Mouse (Mus musculus) liver, adult 2 months (tissue): ENCODE results near the gene Kif5a. TPM values are rescaled to one million over a fixed set of nuclear protein-coding genes. Genes with fewer than 3 reads are reported as not detected.
A peak's percentile ranks its signal among the peaks of the same experiment; 100 is the strongest.

Experiments
- DNase-seq: peaks from one replicate; pipeline ENCODE4 v3.0.0-alpha.2; 2011; ENCODE audit warnings: low read depth, low spot score; ENCODE audit errors: extremely low read depth
- H3K27ac ChIP-seq: fragments of 200-500 bp; replicated peaks from 2 replicates; pipeline ENCODE4 v1.5.1; 2012; ENCODE audit warnings: low read depth, mild to moderate bottlenecking, control low read depth, inconsistent platforms, low read length; ENCODE audit not compliant: insufficient read depth
- H3K27me3 ChIP-seq: fragments of 200-500 bp; 2 replicates; pipeline ENCODE4 v1.6.1; 2012; ENCODE audit warnings: mild to moderate bottlenecking, moderate library complexity, low read length, inconsistent platforms; ENCODE audit not compliant: control insufficient read depth, insufficient read depth
- H3K36me3 ChIP-seq: fragments of 200-500 bp; 2 replicates; pipeline ENCODE4 v1.6.1; 2012; ENCODE audit warnings: low read length, inconsistent platforms; ENCODE audit not compliant: control insufficient read depth, insufficient read depth
- H3K4me1 ChIP-seq: fragments of 200-500 bp; 2 replicates; pipeline ENCODE4 v1.6.1; 2011; ENCODE audit warnings: low read length; ENCODE audit not compliant: control insufficient read depth, insufficient read depth
- H3K4me3 ChIP-seq: fragments of 200-500 bp; 2 replicates; pipeline ENCODE4 v1.5.1; 2011; ENCODE audit warnings: low read depth, mild to moderate bottlenecking, control low read depth, low read length, moderate library complexity; ENCODE audit not compliant: insufficient read depth
- H3K79me2 ChIP-seq: fragments of 200-500 bp; 2 replicates; pipeline ENCODE4 v1.6.1; 2012; ENCODE audit warnings: inconsistent platforms, mild to moderate bottlenecking, low read length, moderate library complexity; ENCODE audit not compliant: control insufficient read depth, insufficient read depth
- H3K9ac ChIP-seq: fragments of 200-500 bp; 2 replicates; pipeline ENCODE4 v1.6.1; 2012; ENCODE audit warnings: low read depth, mild to moderate bottlenecking, control low read depth, inconsistent platforms, low read length
- CTCF ChIP-seq: fragments of 200-500 bp; IDR thresholded peaks from 2 replicates; pipeline ENCODE4 v1.5.1; 2011; ENCODE audit warnings: low read depth, low read length, control low read depth
- POLR2A ChIP-seq: fragments of 200-500 bp; IDR thresholded peaks from 2 replicates; pipeline ENCODE4 v1.6.1; 2011; ENCODE audit warnings: low read length, control low read depth; ENCODE audit not compliant: insufficient read depth; ENCODE audit errors: extremely low read depth
- WGBS: fragments of 180-500 bp; shearing (Covaris S2); methylation state at CpG from one replicate; pipeline ENCODE4 v1.1.7; 2018; 5-methylcytosine and 5-hydroxymethylcytosine counted together
- polyA plus RNA-seq: library from polyadenylated mRNA; depleted of rRNA; stranded (reverse); fragments of >200 nt; gene quantifications from 2 replicates; pipeline ENCODE4 v1.2.3, GENCODE M21; 2012; rRNA removed
- total RNA-seq: library from RNA; depleted of rRNA; stranded (reverse); fragments of >200 nt; gene quantifications from 2 replicates; pipeline ENCODE4 v1.2.3, GENCODE M21; 2014; rRNA removed

Gene Kif5a
- total and polyA plus RNA-seq, 2 experiments, result 0.55 to 10.7 TPM

GRCm38 (mm10) chr10:127177719-127178118 lies 85.4 kb downstream of the Kif5a start:
- TF ChIP-seq CTCF (peak; percentile 84), POLR2A (no peak)
- no peaks in the 10 kb centered on the region for H3K36me3 ChIP-seq
- no peak overlapping the region for H3K27ac ChIP-seq
- no peaks in the 10 kb centered on the region; the same call in 1 of the 2 replicates for H3K4me1 ChIP-seq
- WGBS, result 2% methylated on average over 23 of the region's 23 CpGs
- no peak overlapping the region for H3K9ac ChIP-seq
- DNase-seq, result no peak
- peaks cover 12% of the 10 kb centered on the region; the same call in 1 of the 2 replicates for H3K27me3 ChIP-seq
- H3K79me2 ChIP-seq, result no peaks in the 10 kb centered on the region
- peak overlapping the region; percentile 32; the same call in 1 of the 2 replicates for H3K4me3 ChIP-seq

GRCm38 (mm10) chr10:127177235-127177634 lies 85.9 kb downstream of the Kif5a start:
- H3K79me2 ChIP-seq, result no peaks in the 10 kb centered on the region
- TF ChIP-seq POLR2A (no peak), CTCF (no peak)
- no peak overlapping the region for H3K27ac ChIP-seq
- no peak for DNase-seq
- H3K9ac ChIP-seq, result no peak overlapping the region
- 27% methylated on average over 9 of the region's 9 CpGs for WGBS
- no peaks in the 10 kb centered on the region; the same call in 1 of the 2 replicates for H3K4me1 ChIP-seq
- peaks cover 12% of the 10 kb centered on the region; the same call in 1 of the 2 replicates for H3K27me3 ChIP-seq
- no peak overlapping the region for H3K4me3 ChIP-seq
- H3K36me3 ChIP-seq, result no peaks in the 10 kb centered on the region

DNA sequence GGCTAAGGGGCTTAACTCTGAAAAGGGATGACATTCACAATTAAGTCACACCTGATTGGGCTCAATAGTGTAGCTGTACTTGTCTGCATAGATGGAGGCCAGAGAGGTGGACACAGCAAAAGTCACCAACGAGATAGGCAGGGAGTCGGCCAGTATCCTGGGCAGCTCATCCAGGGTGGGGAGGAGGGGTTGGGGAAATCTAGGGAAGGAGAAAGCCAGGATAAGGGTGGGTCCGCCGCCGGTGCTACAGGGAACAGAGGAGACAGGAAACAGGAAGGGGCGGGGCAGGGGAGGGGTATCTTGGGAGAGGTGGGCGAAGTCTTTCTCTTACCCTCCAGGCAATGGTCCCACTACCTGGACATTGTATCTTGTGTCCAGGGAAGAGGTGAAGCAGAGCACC lies 86.4 kb downstream of the Kif5a start:
- H3K27me3 ChIP-seq, result peaks cover 12% of the 10 kb centered on the region; the same call in 1 of the 2 replicates
- H3K4me3 ChIP-seq, result no peak overlapping the region
- no peak for DNase-seq
- H3K36me3 ChIP-seq, result peaks cover 3% of the 10 kb centered on the region; the same call in 1 of the 2 replicates
- TF ChIP-seq CTCF (no peak), POLR2A (no peak)
- no peaks in the 10 kb centered on the region for H3K79me2 ChIP-seq
- no peak overlapping the region for H3K9ac ChIP-seq
- H3K4me1 ChIP-seq, result no peaks in the 10 kb centered on the region; the same call in 1 of the 2 replicates
- H3K27ac ChIP-seq, result no peak overlapping the region
- WGBS, result 16% methylated on average over 7 of the region's 7 CpGs

GRCm38 (mm10) chr10:127176228-127176627 lies 86.9 kb downstream of the Kif5a start:
- 39% methylated on average over 3 of the region's 3 CpGs for WGBS
- no peaks in the 10 kb centered on the region for H3K79me2 ChIP-seq
- peaks cover 12% of the 10 kb centered on the region; the same call in 1 of the 2 replicates for H3K27me3 ChIP-seq
- no peak overlapping the region for H3K9ac ChIP-seq
- no peaks in the 10 kb centered on the region; the same call in 1 of the 2 replicates for H3K4me1 ChIP-seq
- H3K27ac ChIP-seq, result no peak overlapping the region
- DNase-seq, result no peak
- peaks cover 6% of the 10 kb centered on the region; the same call in 1 of the 2 replicates for H3K36me3 ChIP-seq
- no peak overlapping the region for H3K4me3 ChIP-seq
- TF ChIP-seq CTCF, result no peak
- no peak for TF ChIP-seq POLR2A

Other genes starting within 250 kb of the Kif5a start
- gene Tsfm, start 232.5 kb downstream of the Kif5a start, total RNA-seq, result 21.6 and 26.3 TPM in 2 replicates
- 17.4 and 18.2 TPM in 2 replicates for gene Tsfm, start 232.5 kb downstream of the Kif5a start, polyA plus RNA-seq
- gene Mettl1, start 221.9 kb downstream of the Kif5a start, total RNA-seq, result 5.2 and 6.1 TPM in 2 replicates
- gene Mettl1, start 221.9 kb downstream of the Kif5a start, polyA plus RNA-seq, result 9.1 and 17.9 TPM in 2 replicates
- gene Eef1akmt3, start 221.8 kb downstream of the Kif5a start, total RNA-seq, result not detected in 2 replicates
- 0.09 TPM in 1 of 2 replicates, not detected in the other for gene Eef1akmt3, start 221.8 kb downstream of the Kif5a start, polyA plus RNA-seq
- not detected in 2 replicates for gene Cyp27b1, start 215.1 kb downstream of the Kif5a start, total RNA-seq
- 0.05 TPM in 2 replicates for gene Cyp27b1, start 215.1 kb downstream of the Kif5a start, polyA plus RNA-seq
- gene March9, start 203.2 kb downstream of the Kif5a start, total RNA-seq, result 0.09 and 0.34 TPM in 2 replicates
- gene March9, start 203.2 kb downstream of the Kif5a start, polyA plus RNA-seq, result 0.44 and 0.52 TPM in 2 replicates
- 37.9 and 41.3 TPM in 2 replicates for gene Cdk4, start 199.8 kb downstream of the Kif5a start, total RNA-seq
- 54.3 and 58.7 TPM in 2 replicates for gene Cdk4, start 199.8 kb downstream of the Kif5a start, polyA plus RNA-seq
- 269 and 278 TPM in 2 replicates for gene Tspan31, start 193.1 kb downstream of the Kif5a start, total RNA-seq
- gene Tspan31, start 193.1 kb downstream of the Kif5a start, polyA plus RNA-seq, result 268 and 298 TPM in 2 replicates
- 0.28 and 0.81 TPM in 2 replicates for gene Agap2, start 188.1 kb downstream of the Kif5a start, total RNA-seq
- gene Agap2, start 188.1 kb downstream of the Kif5a start, polyA plus RNA-seq, result 0.44 and 0.55 TPM in 2 replicates
- gene Os9, start 142.2 kb downstream of the Kif5a start, total RNA-seq, result 130 TPM in 2 replicates
- gene Os9, start 142.2 kb downstream of the Kif5a start, polyA plus RNA-seq, result 128 and 130 TPM in 2 replicates
- 21.9 and 36.3 TPM in 2 replicates for gene B4galnt1, start 98.1 kb downstream of the Kif5a start, total RNA-seq
- gene B4galnt1, start 98.1 kb downstream of the Kif5a start, polyA plus RNA-seq, result 85.0 and 89.8 TPM in 2 replicates
- 1.3 and 3.1 TPM in 2 replicates for gene Slc26a10, start 82.7 kb downstream of the Kif5a start, total RNA-seq
- 4.1 and 5.8 TPM in 2 replicates for gene Slc26a10, start 82.7 kb downstream of the Kif5a start, polyA plus RNA-seq
- 0.83 and 0.87 TPM in 2 replicates for gene Arhgef25, start 73.3 kb downstream of the Kif5a start, total RNA-seq
- 0.91 and 1.4 TPM in 2 replicates for gene Arhgef25, start 73.3 kb downstream of the Kif5a start, polyA plus RNA-seq
- gene Dtx3, start 67.6 kb downstream of the Kif5a start, total RNA-seq, result 1.5 and 1.8 TPM in 2 replicates
- 5.2 and 10.0 TPM in 2 replicates for gene Dtx3, start 67.6 kb downstream of the Kif5a start, polyA plus RNA-seq
- 8.9 and 10.7 TPM in 2 replicates for gene Pip4k2c, start 51.8 kb downstream of the Kif5a start, total RNA-seq
- 13.0 and 13.9 TPM in 2 replicates for gene Pip4k2c, start 51.8 kb downstream of the Kif5a start, polyA plus RNA-seq
- 71.3 and 78.5 TPM in 2 replicates for gene Dctn2, start 3.0 kb upstream of the Kif5a start, total RNA-seq
- 122 and 132 TPM in 2 replicates for gene Dctn2, start 3.0 kb upstream of the Kif5a start, polyA plus RNA-seq
- gene Mbd6, start 25.7 kb upstream of the Kif5a start, total RNA-seq, result 1.0 and 2.6 TPM in 2 replicates
- 14.4 and 19.2 TPM in 2 replicates for gene Mbd6, start 25.7 kb upstream of the Kif5a start, polyA plus RNA-seq
- 59.6 and 67.3 TPM in 2 replicates for gene Mars, start 48.4 kb upstream of the Kif5a start, total RNA-seq
- gene Mars, start 48.4 kb upstream of the Kif5a start, polyA plus RNA-seq, result 65.6 and 70.7 TPM in 2 replicates
- 1.5 and 2.0 TPM in 2 replicates for gene Arhgap9, start 58.6 kb upstream of the Kif5a start, total RNA-seq
- 1.8 and 2.1 TPM in 2 replicates for gene Arhgap9, start 58.6 kb upstream of the Kif5a start, polyA plus RNA-seq
- not detected in 2 replicates for gene Gli1, start 78.6 kb upstream of the Kif5a start, total RNA-seq
- 0.04 TPM in 2 replicates for gene Gli1, start 78.6 kb upstream of the Kif5a start, polyA plus RNA-seq
- 4.8 and 7.5 TPM in 2 replicates for gene Inhbe, start 91.1 kb upstream of the Kif5a start, total RNA-seq
- gene Inhbe, start 91.1 kb upstream of the Kif5a start, polyA plus RNA-seq, result 20.8 and 22.6 TPM in 2 replicates
- 8.2 and 18.4 TPM in 2 replicates for gene Inhbc, start 107.1 kb upstream of the Kif5a start, total RNA-seq
- 58.0 and 61.8 TPM in 2 replicates for gene Inhbc, start 107.1 kb upstream of the Kif5a start, polyA plus RNA-seq
- 15.8 and 17.5 TPM in 2 replicates for gene R3hdm2, start 117.0 kb upstream of the Kif5a start, total RNA-seq
- gene R3hdm2, start 117.0 kb upstream of the Kif5a start, polyA plus RNA-seq, result 66.9 and 70.1 TPM in 2 replicates
- 0.20 and 0.37 TPM in 2 replicates for gene Stac3, start 238.3 kb upstream of the Kif5a start, total RNA-seq
- 0.42 and 0.49 TPM in 2 replicates for gene Stac3, start 238.3 kb upstream of the Kif5a start, polyA plus RNA-seq